Mouse (Mus musculus) right cerebral cortex, postnatal 10 days (tissue): ENCODE data around the gene Dgke.

ENCODE experiments used
- DNase-seq, 2 experiments: peaks; one replicate each; pipeline ENCODE4 v3.0.0; 2021; ENCODE audit warnings: low spot score in 2 of 2

The Dgke gene

GRCm38 (mm10) chr11:89038496-89038895 lies 28.2 kb downstream of the Dgke start:
- no peak for DNase-seq

- DNase-seq: no peak
Measured at GRCm38 (mm10) chr11:89035552-89035951, 31.1 kb downstream of the Dgke start.

GRCm38 (mm10) chr11:89034592-89034991 lies 32.1 kb downstream of the Dgke start:
- no peak for DNase-seq

GRCm38 (mm10) chr11:89031189-89031588 lies 35.5 kb downstream of the Dgke start:
- DNase-seq: no peak

GRCm38 (mm10) chr11:89030552-89030951 lies 36.1 kb downstream of the Dgke start:
- DNase-seq: no peak

GRCm38 (mm10) chr11:89028871-89029405 lies 37.7 kb downstream of the Dgke start:
- no peak for DNase-seq

- no peak for DNase-seq
Measured at GRCm38 (mm10) chr11:89027955-89028361, 38.7 kb downstream of the Dgke start.

- DNase-seq: no peak
Measured at GRCm38 (mm10) chr11:89026117-89026516, 40.5 kb downstream of the Dgke start.

GRCm38 (mm10) chr11:89025603-89026002 lies 41.0 kb downstream of the Dgke start:
- DNase-seq: no peak

- peak; percentile 62 to 64 for DNase-seq
Measured at GRCm38 (mm10) chr11:89024181-89024881, 42.3 kb downstream of the Dgke start.

- DNase-seq: no peak
Measured at GRCm38 (mm10) chr11:89023477-89023876, 43.2 kb downstream of the Dgke start.

GRCm38 (mm10) chr11:89022120-89022731 lies 44.4 kb downstream of the Dgke start:
- DNase-seq: peak in 1 of 2 experiments; percentile 38

GRCm38 (mm10) chr11:89021687-89022086 lies 45.0 kb downstream of the Dgke start:
- DNase-seq: peak in 1 of 2 experiments; percentile 32

- no peak for DNase-seq
Measured at GRCm38 (mm10) chr11:89020681-89021305, 45.9 kb downstream of the Dgke start.

- DNase-seq: no peak
Measured at GRCm38 (mm10) chr11:89017514-89018182, 49.0 kb downstream of the Dgke start.

GRCm38 (mm10) chr11:89012241-89012640 lies 54.4 kb downstream of the Dgke start:
- no peak for DNase-seq

GRCm38 (mm10) chr11:89009496-89009895 lies 57.2 kb downstream of the Dgke start:
- DNase-seq: no peak

- no peak for DNase-seq
Measured at GRCm38 (mm10) chr11:89009066-89009465, 57.6 kb downstream of the Dgke start.

- DNase-seq: no peak
Measured at GRCm38 (mm10) chr11:89007582-89007981, 59.1 kb downstream of the Dgke start.

- no peak for DNase-seq
Measured at GRCm38 (mm10) chr11:89006404-89006803, 60.2 kb downstream of the Dgke start.

- no peak for DNase-seq
Measured at GRCm38 (mm10) chr11:89005473-89005872, 61.2 kb downstream of the Dgke start.

- no peak for DNase-seq
Measured at GRCm38 (mm10) chr11:89003726-89004125, 62.9 kb downstream of the Dgke start.
